Mouse (Mus musculus) neural tube, embryonic 11.5 days (tissue): Measurements from ENCODE around the gene Atxn1. TPM values are rescaled to one million over a fixed set of nuclear protein-coding genes. Genes with fewer than 3 reads are reported as not detected.

Source experiments
- ATAC-seq: fragments of 200-750 bp; cut with Nextera tagmentation; 2 replicates; pipeline ENCODE4 v1.8.0; 2017; ENCODE audit warnings: moderate number of reproducible peaks, mild to moderate bottlenecking, moderate TSS enrichment, moderate library complexity; ENCODE audit not compliant: insufficient read depth, low FRiP score, low TSS enrichment
- DNase-seq: peaks from one replicate; pipeline ENCODE4 v3.0.0-alpha.2; 2015; ENCODE audit warnings: low spot score
- H3K27ac ChIP-seq: fragments of 300-500 bp; sonication (generic); 2 replicates; pipeline ENCODE4 v1.5.1; 2014; ENCODE audit warnings: low read depth, mild to moderate bottlenecking, low read length
- H3K27me3 ChIP-seq: fragments of 300-500 bp; sonication (generic); 2 replicates; pipeline ENCODE4 v1.6.1; 2014; ENCODE audit warnings: mild to moderate bottlenecking, low read length, mixed read lengths; ENCODE audit not compliant: control insufficient read depth, insufficient read depth
- H3K36me3 ChIP-seq: fragments of 300-500 bp; sonication (generic); 2 replicates; pipeline ENCODE4 v1.6.1; 2014; ENCODE audit warnings: mild to moderate bottlenecking, low read length, moderate library complexity, mixed read lengths; ENCODE audit not compliant: control insufficient read depth, insufficient read depth
- H3K4me1 ChIP-seq: fragments of 300-500 bp; sonication (generic); 2 replicates; pipeline ENCODE4 v1.6.1; 2014; ENCODE audit warnings: low read length, mixed read lengths; ENCODE audit not compliant: control insufficient read depth, insufficient read depth
- H3K4me2 ChIP-seq: fragments of 300-500 bp; sonication (generic); 2 replicates; pipeline ENCODE4 v1.6.1; 2014; ENCODE audit warnings: low read depth, mild to moderate bottlenecking, moderate library complexity
- H3K4me3 ChIP-seq: fragments of 300-500 bp; sonication (generic); 2 replicates; pipeline ENCODE4 v1.5.1; 2014; ENCODE audit warnings: low read depth, low read length
- H3K9ac ChIP-seq: fragments of 300-500 bp; sonication (generic); 2 replicates; pipeline ENCODE4 v1.6.1; 2014; ENCODE audit warnings: mild to moderate bottlenecking, low read length
- H3K9me3 ChIP-seq: fragments of 300-500 bp; sonication (generic); 2 replicates; pipeline ENCODE4 v1.6.1; 2016; ENCODE audit warnings: low read length; ENCODE audit not compliant: control insufficient read depth
- WGBS: fragments of 180-500 bp; shearing (Covaris S2); extraction: QIAGEN DNeasy Blood & Tissue Kit; methylation state at CpG from one replicate; pipeline ENCODE4 v1.1.7; 2014; 5-methylcytosine and 5-hydroxymethylcytosine counted together
- polyA plus RNA-seq: library from polyadenylated mRNA; unstranded; fragments of >200 nt; fragmentation: Nextera tagmentation; extraction: Ambion mirVana; gene quantifications from 2 replicates; pipeline ENCODE4 v1.2.1, GENCODE M21; 2014

Atxn1 gene
- polyA plus RNA-seq, 1 experiment from 2014 or later, result 1.1 TPM

- H3K4me2 ChIP-seq, result no peak overlapping the region
- H3K27me3 ChIP-seq, result no peaks in the 10 kb centered on the region
- no peaks in the 10 kb centered on the region for H3K9me3 ChIP-seq
- H3K4me3 ChIP-seq, result no peak overlapping the region
- no peaks in the 10 kb centered on the region; the same call in 1 of the 2 replicates for H3K4me1 ChIP-seq
- DNase-seq, result no peak
- 89% methylated on average over 8 of the region's 8 CpGs for WGBS
- no peak overlapping the region for H3K27ac ChIP-seq
- no peak overlapping the region for H3K9ac ChIP-seq
- ATAC-seq, result no peak
- H3K36me3 ChIP-seq, result no peaks in the 10 kb centered on the region
These were observed 277.2 kb downstream of the Atxn1 start for GRCm38 (mm10) chr13:45687581-45687980.

- no peaks in the 10 kb centered on the region for H3K9me3 ChIP-seq
- DNase-seq (no peak), ATAC-seq (no peak)
- H3K4me1 ChIP-seq, result no peaks in the 10 kb centered on the region; the same call in 1 of the 2 replicates
- no peak overlapping the region for H3K27ac ChIP-seq
- no peaks in the 10 kb centered on the region for H3K36me3 ChIP-seq
- H3K4me2 ChIP-seq, result no peak overlapping the region
- no peaks in the 10 kb centered on the region for H3K27me3 ChIP-seq
- no peak overlapping the region for H3K9ac ChIP-seq
- no peak overlapping the region for H3K4me3 ChIP-seq
- WGBS, result 55% methylated on average over 3 of the region's 3 CpGs
These were observed 278.6 kb downstream of the Atxn1 start for GRCm38 (mm10) chr13:45686309-45686582.

- Histone ChIP-seq H3K4me1 (no peaks in the 10 kb centered on the region; the same call in 1 of the 2 replicates), H3K9ac (no peak overlapping the region), H3K9me3 (no peaks in the 10 kb centered on the region), H3K36me3 (no peaks in the 10 kb centered on the region), H3K27me3 (no peaks in the 10 kb centered on the region), H3K27ac (no peak overlapping the region), H3K4me2 (no peak overlapping the region), H3K4me3 (no peak overlapping the region)
- no peak for ATAC-seq
- 81% methylated on average over 7 of the region's 7 CpGs for WGBS
- no peak for DNase-seq
These were observed 279.1 kb downstream of the Atxn1 start for GRCm38 (mm10) chr13:45685575-45686308.

- Histone ChIP-seq H3K36me3 (no peaks in the 10 kb centered on the region), H3K27ac (no peak overlapping the region), H3K4me3 (no peak overlapping the region), H3K4me2 (no peak overlapping the region), H3K27me3 (no peaks in the 10 kb centered on the region), H3K9me3 (no peaks in the 10 kb centered on the region), H3K9ac (no peak overlapping the region), H3K4me1 (no peaks in the 10 kb centered on the region; the same call in 1 of the 2 replicates)
- WGBS, result 83% methylated on average over 4 of the region's 4 CpGs
- ATAC-seq (no peak), DNase-seq (no peak)
These were observed 279.9 kb downstream of the Atxn1 start for GRCm38 (mm10) chr13:45684891-45685311.

- Histone ChIP-seq H3K36me3 (no peaks in the 10 kb centered on the region), H3K4me3 (no peak overlapping the region), H3K4me2 (no peak overlapping the region), H3K9ac (no peak overlapping the region), H3K27ac (no peak overlapping the region), H3K9me3 (no peaks in the 10 kb centered on the region), H3K27me3 (no peaks in the 10 kb centered on the region), H3K4me1 (no peaks in the 10 kb centered on the region; the same call in 1 of the 2 replicates)
- DNase-seq, result no peak
- ATAC-seq, result no peak
- WGBS, result 76% methylated on average over 3 of the region's 3 CpGs
These were observed 280.8 kb downstream of the Atxn1 start for GRCm38 (mm10) chr13:45683991-45684390.

GRCm38 (mm10) chr13:45681196-45681595 lies 283.6 kb downstream of the Atxn1 start:
- 98% methylated on average over 5 of the region's 5 CpGs for WGBS
- Histone ChIP-seq H3K9me3 (no peaks in the 10 kb centered on the region), H3K4me3 (no peak overlapping the region), H3K36me3 (no peaks in the 10 kb centered on the region), H3K4me1 (no peaks in the 10 kb centered on the region; the same call in 1 of the 2 replicates), H3K27me3 (no peaks in the 10 kb centered on the region), H3K9ac (no peak overlapping the region), H3K27ac (no peak overlapping the region), H3K4me2 (no peak overlapping the region)
- DNase-seq (no peak), ATAC-seq (no peak)

- no peak for DNase-seq
- H3K36me3 ChIP-seq, result no peaks in the 10 kb centered on the region
- H3K27ac ChIP-seq, result no peak overlapping the region
- H3K4me1 ChIP-seq, result no peaks in the 10 kb centered on the region; the same call in 1 of the 2 replicates
- H3K4me2 ChIP-seq, result no peak overlapping the region
- H3K4me3 ChIP-seq, result no peak overlapping the region
- ATAC-seq, result no peak
- WGBS, result 79% methylated on average over 5 of the region's 5 CpGs
- no peak overlapping the region for H3K9ac ChIP-seq
- H3K9me3 ChIP-seq, result no peaks in the 10 kb centered on the region
- no peaks in the 10 kb centered on the region for H3K27me3 ChIP-seq
These were observed 284.2 kb downstream of the Atxn1 start for GRCm38 (mm10) chr13:45680651-45681050.

GRCm38 (mm10) chr13:45679096-45679495 lies 285.7 kb downstream of the Atxn1 start:
- Histone ChIP-seq H3K27me3 (no peaks in the 10 kb centered on the region), H3K9me3 (no peaks in the 10 kb centered on the region), H3K9ac (no peak overlapping the region), H3K4me2 (no peak overlapping the region), H3K4me3 (no peak overlapping the region), H3K4me1 (no peaks in the 10 kb centered on the region), H3K27ac (no peak overlapping the region), H3K36me3 (no peaks in the 10 kb centered on the region)
- DNase-seq (no peak), ATAC-seq (no peak)
- 85% methylated on average over 1 of the region's 1 CpGs for WGBS

- DNase-seq, result no peak
- no peak overlapping the region for H3K27ac ChIP-seq
- no peak for ATAC-seq
These were observed 292.2 kb downstream of the Atxn1 start for GRCm38 (mm10) chr13:45672628-45673027.

More at GRCm38 (mm10) chr13:45672628-45673027, 292.2 kb downstream of the Atxn1 start:
- no peak overlapping the region for H3K9ac ChIP-seq
- H3K4me1 ChIP-seq, result no peaks in the 10 kb centered on the region
- no peaks in the 10 kb centered on the region for H3K27me3 ChIP-seq
- no peak overlapping the region for H3K4me3 ChIP-seq
- H3K36me3 ChIP-seq, result no peaks in the 10 kb centered on the region
- no peak overlapping the region for H3K4me2 ChIP-seq
- H3K9me3 ChIP-seq, result no peaks in the 10 kb centered on the region
- 91% methylated on average over 2 of the region's 2 CpGs for WGBS
